Mouse (Mus musculus) limb, embryonic 15.5 days (tissue): ENCODE measurements around the gene Zcchc14. TPM values are rescaled to one million over a fixed set of nuclear protein-coding genes. Genes with fewer than 3 reads are reported as not detected.
"Not testable (repeated sequence)": the region's sequence is repeated elsewhere in the genome, so short reads cannot be mapped to it uniquely, and the experiment has no call there.

Experiments
- ATAC-seq: fragments of 200-750 bp; cut with Nextera tagmentation; 2 replicates; pipeline ENCODE4 v1.8.0; 2017; ENCODE audit warnings: low read depth, moderate TSS enrichment; ENCODE audit not compliant: insufficient number of reproducible peaks, low FRiP score, low TSS enrichment
- H3K27ac ChIP-seq: fragments of 300-500 bp; sonication (generic); 2 replicates; pipeline ENCODE4 v1.5.1; 2015; ENCODE audit warnings: moderate library complexity, mild to moderate bottlenecking, inconsistent platforms
- H3K27me3 ChIP-seq: fragments of 300-500 bp; sonication (generic); 2 replicates; pipeline ENCODE4 v1.6.1; 2015; ENCODE audit warnings: inconsistent platforms
- H3K36me3 ChIP-seq: fragments of 300-500 bp; sonication (generic); 2 replicates; pipeline ENCODE4 v1.6.1; 2015; ENCODE audit warnings: inconsistent platforms
- H3K4me1 ChIP-seq: fragments of 300-500 bp; sonication (generic); 2 replicates; pipeline ENCODE4 v1.6.1; 2015; ENCODE audit warnings: inconsistent platforms
- H3K4me2 ChIP-seq: fragments of 300-500 bp; sonication (generic); 2 replicates; pipeline ENCODE4 v1.6.1; 2015; ENCODE audit warnings: mild to moderate bottlenecking, inconsistent platforms
- H3K4me3 ChIP-seq: fragments of 300-500 bp; sonication (generic); 2 replicates; pipeline ENCODE4 v1.5.1; 2015; ENCODE audit warnings: mild to moderate bottlenecking, inconsistent platforms
- H3K9ac ChIP-seq: fragments of 300-500 bp; sonication (generic); 2 replicates; pipeline ENCODE4 v1.6.1; 2015; ENCODE audit warnings: inconsistent platforms
- H3K9me3 ChIP-seq: fragments of 300-500 bp; sonication (generic); 2 replicates; pipeline ENCODE4 v1.6.1; 2016; ENCODE audit warnings: inconsistent platforms
- WGBS: fragments of 180-500 bp; shearing (Covaris S2); methylation state at CpG from one replicate; pipeline ENCODE4 v1.1.7; 2015; 5-methylcytosine and 5-hydroxymethylcytosine counted together
- polyA plus RNA-seq: library from polyadenylated mRNA; unstranded; fragments of >200 nt; fragmentation: Nextera tagmentation; extraction: Ambion mirVana; gene quantifications from 2 replicates; pipeline ENCODE4 v1.2.1, GENCODE M21; 2015

The Zcchc14 gene
- polyA plus RNA-seq, 1 experiment from 2014 or later = 13.8 TPM

DNA sequence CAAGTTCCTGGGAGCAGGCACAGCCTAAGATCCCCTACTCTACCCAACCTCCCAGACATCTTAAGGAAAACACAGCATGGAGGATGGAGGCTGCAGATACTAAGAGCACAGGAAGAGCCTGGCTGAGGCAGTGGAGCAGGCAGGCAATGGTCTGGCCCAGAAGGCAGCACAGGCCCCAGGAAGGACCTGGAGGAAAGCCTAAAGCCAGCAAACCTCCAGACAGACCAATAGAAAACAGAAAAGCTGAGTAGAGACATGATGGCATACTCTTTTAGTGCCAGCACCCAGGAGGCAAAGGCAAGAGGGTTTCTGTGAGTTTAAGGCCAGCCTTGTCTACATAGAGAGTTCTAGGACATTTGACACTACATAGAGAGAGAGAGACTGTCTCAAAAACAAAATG, 39.3 kb downstream of the Zcchc14 start:
- no peaks in the 10 kb centered on the region for H3K4me1 ChIP-seq
- H3K9ac ChIP-seq = no peak overlapping the region
- H3K9me3 ChIP-seq = no peaks in the 10 kb centered on the region
- ATAC-seq = no peak
- peaks cover 65% of the 10 kb centered on the region for H3K36me3 ChIP-seq
- no peak overlapping the region for H3K4me3 ChIP-seq
- no peak overlapping the region for H3K27ac ChIP-seq
- H3K27me3 ChIP-seq = no peaks in the 10 kb centered on the region
- no peak overlapping the region for H3K4me2 ChIP-seq

DNA sequence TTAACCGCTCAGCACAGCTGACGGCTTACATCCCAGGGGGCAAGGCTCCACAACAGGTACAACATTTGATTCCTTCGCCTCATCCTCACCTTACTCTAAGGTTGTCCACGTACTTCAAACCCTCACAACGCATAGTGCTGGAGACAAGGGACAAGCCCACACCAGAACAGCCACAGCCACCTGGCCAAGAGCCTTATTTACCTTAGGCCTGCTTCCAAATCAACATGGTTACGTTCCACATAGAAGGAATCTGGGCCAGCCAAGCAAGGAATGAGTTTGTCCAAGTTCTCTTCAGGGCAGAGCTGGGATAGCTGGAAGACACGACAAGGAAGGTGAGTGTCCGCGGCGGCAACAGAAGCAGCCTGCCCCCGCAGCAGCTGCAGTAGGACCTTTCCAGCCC, 42.8 kb downstream of the Zcchc14 start:
- no peak overlapping the region for H3K27ac ChIP-seq
- no peak for ATAC-seq
- no peaks in the 10 kb centered on the region for H3K27me3 ChIP-seq
- no peaks in the 10 kb centered on the region for H3K4me1 ChIP-seq
- H3K4me3 ChIP-seq = no peak overlapping the region
- no peaks in the 10 kb centered on the region for H3K9me3 ChIP-seq
- no peak overlapping the region for H3K9ac ChIP-seq
- H3K4me2 ChIP-seq = no peak overlapping the region
- H3K36me3 ChIP-seq = peaks cover 69% of the 10 kb centered on the region
- 91% methylated on average over 11 of the region's 11 CpGs for WGBS

DNA sequence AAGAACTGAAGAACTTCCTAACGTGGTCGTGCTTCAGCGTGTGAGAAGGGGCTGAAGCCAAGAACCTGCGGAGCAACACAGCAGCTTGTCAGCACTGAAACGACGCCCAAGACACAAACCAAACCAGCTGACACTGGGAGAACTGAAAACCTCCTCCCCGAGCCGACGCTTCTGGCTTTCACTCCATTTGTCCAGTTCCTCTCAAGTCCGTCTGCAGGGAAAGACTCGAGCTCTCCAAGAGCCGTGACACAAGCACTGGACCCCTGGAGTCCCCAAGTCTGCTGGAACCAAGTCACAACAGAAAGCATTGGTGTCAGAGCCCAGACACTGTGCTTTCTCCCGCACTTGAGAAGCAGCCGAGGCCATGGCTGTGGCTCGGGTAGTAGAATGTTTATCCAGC, 43.5 kb downstream of the Zcchc14 start:
- Histone ChIP-seq H3K4me2 (no peak overlapping the region), H3K9ac (no peak overlapping the region), H3K4me1 (no peaks in the 10 kb centered on the region), H3K36me3 (peaks cover 74% of the 10 kb centered on the region), H3K4me3 (no peak overlapping the region), H3K27me3 (no peaks in the 10 kb centered on the region), H3K27ac (no peak overlapping the region), H3K9me3 (no peaks in the 10 kb centered on the region)
- 87% methylated on average over 15 of the region's 15 CpGs for WGBS
- ATAC-seq = no peak

DNA sequence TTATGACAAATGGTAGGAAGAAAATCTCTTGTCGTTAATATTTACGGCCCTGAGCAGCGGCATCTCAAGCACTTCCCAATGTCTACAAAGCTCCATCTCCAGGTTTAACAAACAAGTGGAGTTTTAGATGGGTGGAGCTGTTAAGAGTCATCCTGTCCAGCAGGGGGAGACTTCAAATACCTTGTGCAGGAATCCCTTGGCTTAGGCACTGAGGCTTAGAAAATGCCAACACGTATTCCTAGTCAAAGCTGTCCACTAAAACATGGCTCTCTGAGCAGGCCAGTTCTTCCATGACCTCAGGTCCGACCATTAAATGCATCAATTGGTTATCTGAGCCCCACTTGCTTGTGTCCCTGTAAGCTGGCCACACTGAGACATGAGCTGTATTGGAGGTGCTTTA, 45.0 kb downstream of the Zcchc14 start:
- H3K36me3 ChIP-seq = peaks cover 85% of the 10 kb centered on the region
- H3K4me3 ChIP-seq = no peak overlapping the region
- no peak for ATAC-seq
- H3K9ac ChIP-seq = no peak overlapping the region
- no peaks in the 10 kb centered on the region for H3K9me3 ChIP-seq
- no peak overlapping the region for H3K4me2 ChIP-seq
- no peaks in the 10 kb centered on the region for H3K27me3 ChIP-seq
- H3K27ac ChIP-seq = no peak overlapping the region
- WGBS = 91% methylated on average over 5 of the region's 5 CpGs
- no peaks in the 10 kb centered on the region for H3K4me1 ChIP-seq

DNA sequence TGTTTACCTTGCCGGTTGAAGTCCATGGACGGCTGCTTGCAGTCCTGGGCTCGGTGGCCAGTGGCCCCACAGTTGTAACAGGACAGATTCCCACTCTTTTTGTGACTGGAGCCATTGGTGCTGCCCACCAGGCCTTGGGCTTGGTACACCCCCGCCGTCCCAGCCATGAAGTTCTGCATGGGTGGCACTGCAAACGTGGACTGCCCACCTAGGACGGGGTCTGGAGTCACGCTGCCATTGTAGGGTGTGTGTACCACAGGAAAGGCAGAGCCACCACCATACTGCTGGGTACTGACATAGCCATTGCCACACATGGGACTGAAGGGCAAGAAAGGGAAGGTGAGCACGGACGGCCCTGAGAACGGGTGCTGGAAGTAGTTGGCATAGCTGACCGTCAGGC, 48.9 kb downstream of the Zcchc14 start:
- Histone ChIP-seq H3K27me3 (no peaks in the 10 kb centered on the region), H3K36me3 (peaks cover 92% of the 10 kb centered on the region), H3K9ac (no peak overlapping the region), H3K9me3 (no peaks in the 10 kb centered on the region), H3K4me2 (no peak overlapping the region), H3K4me1 (no peaks in the 10 kb centered on the region), H3K27ac (no peak overlapping the region), H3K4me3 (no peak overlapping the region)
- 91% methylated on average over 12 of the region's 12 CpGs for WGBS
- no peak for ATAC-seq

DNA sequence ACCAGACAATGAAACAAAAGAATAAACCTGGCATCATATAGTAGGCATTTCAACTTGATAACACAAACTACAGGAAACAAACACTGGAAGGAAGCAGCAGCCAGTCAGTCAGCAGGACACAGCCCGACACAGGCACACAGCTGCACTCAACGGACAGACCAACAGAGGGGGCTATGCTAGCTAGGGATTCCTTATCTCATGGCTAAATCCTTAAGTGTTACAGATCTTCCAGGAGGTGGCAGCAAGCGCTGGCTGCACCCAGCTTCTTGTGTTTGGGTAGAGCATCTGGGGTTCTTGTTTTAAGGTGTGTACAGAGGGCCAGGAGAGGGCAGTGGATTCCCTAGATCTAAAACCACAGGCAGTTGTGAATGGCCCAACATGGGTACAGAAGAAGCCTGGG, 49.8 kb downstream of the Zcchc14 start:
- Histone ChIP-seq H3K9ac (no peak overlapping the region), H3K36me3 (peaks cover 88% of the 10 kb centered on the region), H3K4me3 (no peak overlapping the region), H3K4me1 (no peaks in the 10 kb centered on the region), H3K4me2 (no peak overlapping the region), H3K9me3 (no peaks in the 10 kb centered on the region), H3K27me3 (no peaks in the 10 kb centered on the region), H3K27ac (no peak overlapping the region)
- WGBS = 32% methylated on average over 3 of the region's 3 CpGs
- ATAC-seq = no peak

DNA sequence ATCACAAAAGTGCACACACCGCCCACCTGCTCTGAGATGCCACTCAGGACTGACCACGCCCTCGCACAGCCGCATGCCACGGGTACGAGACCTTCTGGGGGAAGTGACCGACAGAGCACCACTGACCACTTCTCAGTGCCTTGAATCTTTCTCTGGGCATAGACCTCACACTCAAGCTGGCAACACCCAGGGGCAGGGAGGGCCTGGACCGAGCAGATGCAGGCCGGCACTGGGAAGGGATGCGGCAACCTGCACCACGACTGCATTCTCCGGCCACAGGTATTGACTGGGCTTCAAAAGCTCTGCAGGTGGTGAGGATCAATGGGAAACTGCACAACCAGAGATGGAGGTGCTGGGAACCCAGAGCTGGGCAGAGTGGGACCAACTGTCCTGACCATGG, 50.3 kb downstream of the Zcchc14 start:
- H3K27me3 ChIP-seq = no peaks in the 10 kb centered on the region
- no peaks in the 10 kb centered on the region for H3K4me1 ChIP-seq
- H3K4me3 ChIP-seq = no peak overlapping the region
- no peak overlapping the region for H3K27ac ChIP-seq
- no peak overlapping the region for H3K4me2 ChIP-seq
- WGBS = 94% methylated on average over 12 of the region's 12 CpGs
- H3K9me3 ChIP-seq = no peaks in the 10 kb centered on the region
- H3K36me3 ChIP-seq = peaks cover 88% of the 10 kb centered on the region
- ATAC-seq = no peak
- no peak overlapping the region for H3K9ac ChIP-seq

DNA sequence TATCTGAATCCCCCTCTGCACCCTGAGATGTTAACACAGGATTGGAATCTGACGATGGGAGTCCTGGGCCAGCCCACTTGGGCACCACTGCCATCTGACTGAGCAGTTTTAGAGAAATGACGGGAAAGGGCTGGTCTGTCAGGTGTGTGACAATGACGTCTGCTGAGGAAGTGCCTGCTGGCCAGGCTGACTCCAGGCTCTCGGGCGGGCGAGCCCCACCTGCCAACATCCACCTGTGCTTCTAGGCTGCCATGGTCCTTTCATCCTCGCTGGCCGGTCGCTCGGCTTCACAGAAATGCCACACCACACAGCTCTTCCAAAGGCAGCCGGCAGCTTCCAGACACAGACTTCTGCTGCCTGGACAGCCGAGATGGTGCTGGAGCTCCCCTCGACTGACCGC, 52.9 kb downstream of the Zcchc14 start:
- Histone ChIP-seq H3K4me1 (no peaks in the 10 kb centered on the region), H3K9ac (no peak overlapping the region), H3K27me3 (no peaks in the 10 kb centered on the region), H3K4me2 (no peak overlapping the region), H3K27ac (no peak overlapping the region), H3K9me3 (no peaks in the 10 kb centered on the region), H3K4me3 (no peak overlapping the region), H3K36me3 (peaks cover 84% of the 10 kb centered on the region)
- ATAC-seq = no peak
- 88% methylated on average over 14 of the region's 14 CpGs for WGBS

DNA sequence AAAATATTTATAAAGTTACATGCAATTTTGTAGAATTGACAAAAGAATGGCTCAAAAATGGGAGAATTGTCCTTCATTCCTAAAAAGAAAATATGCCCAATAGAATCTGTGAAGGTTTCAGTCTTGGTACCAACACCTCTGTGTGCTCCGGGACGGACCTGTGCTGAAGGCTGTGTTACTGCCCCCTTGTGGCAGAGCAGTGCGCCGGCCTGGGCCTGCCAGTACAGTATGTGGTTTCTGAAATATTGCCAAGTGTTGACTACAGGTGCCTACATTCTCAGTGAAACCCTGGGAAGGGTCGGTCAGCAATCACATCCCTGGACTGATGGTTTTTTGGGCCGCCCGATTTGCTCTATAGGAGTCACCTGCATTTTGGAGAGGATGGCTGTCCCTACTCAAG, 53.8 kb downstream of the Zcchc14 start:
- Histone ChIP-seq H3K27me3 (no peaks in the 10 kb centered on the region), H3K4me1 (no peaks in the 10 kb centered on the region), H3K4me2 (no peak overlapping the region), H3K9ac (no peak overlapping the region), H3K36me3 (peaks cover 84% of the 10 kb centered on the region), H3K9me3 (no peaks in the 10 kb centered on the region), H3K4me3 (no peak overlapping the region), H3K27ac (no peak overlapping the region)
- 0 out of 2 replicates have a peak, but pooled peaks have one; percentile 54 for ATAC-seq
- 29% methylated on average over 7 of the region's 7 CpGs for WGBS

DNA sequence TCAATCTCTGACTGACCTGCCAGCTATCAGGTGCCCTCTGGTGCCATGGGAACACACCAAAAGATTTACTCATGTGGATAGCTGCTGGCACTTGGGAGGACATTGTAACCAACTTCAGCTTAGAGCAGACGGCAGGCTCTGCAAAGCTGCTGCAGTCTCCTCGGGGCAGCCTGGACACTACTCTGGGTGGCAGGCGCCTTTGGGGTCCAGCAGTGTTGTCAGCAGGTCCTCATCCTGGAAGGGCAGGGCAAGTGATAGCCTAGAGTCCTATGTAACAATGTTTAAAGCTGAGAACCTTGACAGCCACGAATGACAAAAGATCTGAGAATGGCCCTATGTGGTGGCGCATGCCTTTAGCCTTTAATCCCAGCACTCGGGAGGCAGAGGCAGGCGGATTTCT, 54.5 kb downstream of the Zcchc14 start:
- Histone ChIP-seq H3K4me2 (no peak overlapping the region), H3K9me3 (no peaks in the 10 kb centered on the region), H3K4me1 (no peaks in the 10 kb centered on the region), H3K4me3 (no peak overlapping the region), H3K36me3 (peaks cover 86% of the 10 kb centered on the region), H3K9ac (no peak overlapping the region), H3K27me3 (no peaks in the 10 kb centered on the region), H3K27ac (no peak overlapping the region)
- ATAC-seq = no peak
- 89% methylated on average over 7 of the region's 7 CpGs for WGBS

DNA sequence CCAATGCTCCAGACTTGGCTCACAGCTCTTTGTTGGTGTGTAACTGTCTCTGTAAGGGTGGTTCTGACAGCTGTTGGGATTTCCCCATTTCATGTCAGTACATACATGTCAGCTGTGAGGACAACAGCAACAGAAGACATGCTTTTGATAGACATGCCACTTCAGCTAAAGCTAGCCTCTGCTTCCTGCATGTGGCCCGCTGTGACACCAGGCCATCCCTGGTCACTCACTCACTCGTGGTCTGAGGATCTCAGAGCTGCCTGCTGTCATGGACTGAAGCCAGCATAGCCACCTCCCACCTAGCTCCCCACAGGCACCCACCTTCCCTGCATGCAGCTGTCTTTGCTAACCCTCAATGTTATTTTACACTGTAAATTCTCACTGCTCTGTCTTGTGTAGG, 55.2 kb downstream of the Zcchc14 start:
- not testable (repeated sequence) for ATAC-seq, H3K27ac ChIP-seq, H3K27me3 ChIP-seq, H3K4me2 ChIP-seq, H3K4me3 ChIP-seq, H3K9ac ChIP-seq, H3K9me3 ChIP-seq, H3K4me1 ChIP-seq
- 73% methylated on average over 2 of the region's 2 CpGs for WGBS
- H3K36me3 ChIP-seq = peaks cover 80% of the 10 kb centered on the region

DNA sequence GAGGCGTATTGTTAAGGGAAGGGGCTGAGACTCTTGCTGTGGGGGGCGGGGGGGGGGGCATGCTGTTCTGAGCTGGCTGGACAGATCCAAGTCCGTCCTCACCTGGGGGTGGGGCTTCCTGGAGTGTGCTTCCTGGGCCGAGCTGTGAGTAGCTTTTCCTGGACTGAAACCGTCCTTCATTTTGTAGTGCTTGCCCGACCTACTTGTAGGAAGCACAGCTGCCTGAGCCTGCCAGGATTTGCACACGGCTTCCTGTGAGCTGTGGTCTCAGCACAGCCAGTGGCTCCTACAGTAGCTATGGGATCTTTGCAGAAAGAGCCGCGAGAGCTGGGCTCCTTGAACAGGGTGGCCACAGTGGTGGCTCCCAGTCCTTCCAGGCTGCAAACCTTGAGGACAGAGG, 58.7 kb downstream of the Zcchc14 start:
- no peak for ATAC-seq

DNA sequence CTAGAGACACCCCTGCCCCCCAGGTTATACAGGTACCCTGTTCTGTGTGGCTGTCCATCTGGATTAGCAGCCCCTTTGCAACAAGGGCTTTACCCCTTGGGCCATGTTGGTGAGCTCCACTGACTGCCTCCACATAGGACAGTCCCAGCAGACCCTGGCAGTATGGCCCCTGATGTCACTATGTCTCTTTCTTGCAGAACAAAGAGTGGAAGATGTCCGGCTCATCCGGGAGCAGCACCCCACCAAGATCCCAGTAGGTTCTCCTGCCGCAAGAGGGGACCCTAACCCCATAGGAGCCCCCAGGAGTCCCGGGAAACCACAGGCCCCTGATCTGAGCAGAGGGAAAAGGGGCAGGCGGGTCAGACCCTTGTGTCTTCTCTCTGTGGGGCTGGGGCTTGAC, 59.4 kb downstream of the Zcchc14 start:
- 89% methylated on average over 5 of the region's 5 CpGs for WGBS
- H3K4me2 ChIP-seq = no peak overlapping the region
- peaks cover 45% of the 10 kb centered on the region for H3K36me3 ChIP-seq
- no peaks in the 10 kb centered on the region for H3K27me3 ChIP-seq
- no peak overlapping the region for H3K27ac ChIP-seq
- no peak overlapping the region for H3K4me3 ChIP-seq
- no peaks in the 10 kb centered on the region for H3K9me3 ChIP-seq
- no peak overlapping the region for H3K9ac ChIP-seq
- no peak for ATAC-seq
- peaks cover 24% of the 10 kb centered on the region for H3K4me1 ChIP-seq

More for the DNA sequence above, 58.7 kb downstream of the Zcchc14 start:
- 81% methylated on average over 9 of the region's 9 CpGs for WGBS
- H3K27me3 ChIP-seq = no peaks in the 10 kb centered on the region
- peaks cover 24% of the 10 kb centered on the region for H3K4me1 ChIP-seq
- H3K9me3 ChIP-seq = no peaks in the 10 kb centered on the region
- peaks cover 46% of the 10 kb centered on the region for H3K36me3 ChIP-seq
- H3K9ac ChIP-seq = no peak overlapping the region
- H3K4me2 ChIP-seq = no peak overlapping the region
- H3K4me3 ChIP-seq = no peak overlapping the region
- 0 out of 2 replicates have a peak overlapping the region, but pooled peaks have one; percentile 1 for H3K27ac ChIP-seq
